Mouse (Mus musculus): ENCODE data around the gene Rnf40. TPM values are rescaled to one million over a fixed set of nuclear protein-coding genes. Genes with fewer than 3 reads are reported as not detected.

Rnf40 gene
- total and polyA plus RNA-seq, 3 experiments = 49.5 to 75.1 TPM; not detected in 1

DNA sequence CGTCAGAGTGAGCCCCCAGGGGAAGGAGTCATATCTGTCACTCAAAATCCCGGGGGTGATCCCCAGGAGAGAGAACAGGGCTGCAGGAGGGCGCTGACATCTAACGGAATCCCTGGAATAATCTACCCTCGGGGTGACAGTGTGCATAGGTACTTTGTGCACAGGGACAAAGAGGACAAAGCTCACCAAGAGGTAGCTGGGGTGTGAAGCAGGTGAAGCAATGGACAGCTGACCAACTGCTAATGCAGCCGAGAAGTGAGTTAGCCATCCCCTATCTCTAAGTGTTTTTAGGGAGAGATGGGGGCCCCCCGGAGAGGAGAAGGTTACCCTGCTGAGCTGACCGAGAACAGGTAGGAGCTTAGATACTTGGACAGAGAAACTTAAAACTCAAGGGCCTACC lies 25.5 kb downstream of the Rnf40 start:
- Histone ChIP-seq H3K4me3 (ENCODE audit: control insufficient read depth in 1 of 2, insufficient read depth in 1 of 2, low read depth in 2 of 2, low read length in 2 of 2) (peak overlapping the region; percentile 97 to 99), H3K27me3 (ENCODE audit: control insufficient read depth in 1 of 2, insufficient read depth in 2 of 2, low read length in 2 of 2) (no peaks in the 10 kb centered on the region), H3K27ac (ENCODE audit: control insufficient read depth, low read depth, low read length) (peak overlapping the region; percentile 11), H3K36me3 (ENCODE audit: control insufficient read depth in 1 of 2, insufficient read depth in 2 of 2, low read length in 2 of 2) (peaks cover 0 to 8% of the 10 kb centered on the region in 2 experiments; a peak in 2 of 4 replicates), H3K79me2 (ENCODE audit: control insufficient read depth, insufficient read depth, low read length, poor library complexity) (peaks cover 23% of the 10 kb centered on the region), H3K9ac (ENCODE audit: control insufficient read depth, low read depth, low read length, poor library complexity, severe bottlenecking) (peak overlapping the region; percentile 99), H3K9me3 (replicated peaks; ENCODE audit: insufficient read depth, low read length) (no peaks in the 10 kb centered on the region), H3K4me1 (ENCODE audit: control insufficient read depth in 1 of 2, insufficient read depth in 2 of 2, low read length in 2 of 2) (peaks cover 0 to 16% of the 10 kb centered on the region in 2 experiments; a peak in 3 of 4 replicates)
- TF ChIP-seq POLR2A (IDR thresholded peaks at IDR 0.05; ENCODE audit: control insufficient read depth in 1 of 2, insufficient read depth in 1 of 2, low read depth in 1 of 2, low read length in 2 of 2, poor library complexity in 1 of 2) (no peak), TCF12 (IDR thresholded peaks at IDR 0.05; ENCODE audit: low read depth, low read length) (no peak), CHD1 (IDR thresholded peaks at IDR 0.05; ENCODE audit: low read depth, low read length) (no peak), MYB (IDR thresholded peaks at IDR 0.05; ENCODE audit: low read depth, low read length) (no peak), MAX (IDR thresholded peaks at IDR 0.05; ENCODE audit: low read length) (no peak), SMC3 (IDR thresholded peaks at IDR 0.05; ENCODE audit: low read depth, low read length) (no peak), ZC3H11A (IDR thresholded peaks at IDR 0.05; ENCODE audit: low read depth, low read length) (no peak), SIN3A (IDR thresholded peaks at IDR 0.05; ENCODE audit: low read length) (no peak), POLR2AphosphoS5 (IDR thresholded peaks at IDR 0.05; ENCODE audit: borderline replicate concordance, low read depth, low read length) (no peak), EP300 (IDR thresholded peaks at IDR 0.05; ENCODE audit: low read depth in 1 of 2, low read length in 2 of 2) (no peak), KAT2A (conservative IDR thresholded peaks at IDR 0.05; ENCODE audit: low read depth, low read length) (no peak), MYC (IDR thresholded peaks at IDR 0.05; ENCODE audit: low read depth, low read length) (no peak), ZNF384 (IDR thresholded peaks at IDR 0.05; ENCODE audit: low read depth, low read length) (no peak), MAZ (IDR thresholded peaks at IDR 0.05; ENCODE audit: low read depth, low read length) (no peak), TAL1 (IDR thresholded peaks at IDR 0.05; ENCODE audit: low read length) (no peak), JUND (IDR thresholded peaks at IDR 0.05; ENCODE audit: low read depth, low read length) (no peak), USF1 (IDR thresholded peaks at IDR 0.05; ENCODE audit: low read depth, low read length) (no peak), CTCF (IDR thresholded peaks at IDR 0.05 in 2 of 3, conservative IDR thresholded peaks at IDR 0.05 in 1 of 3; ENCODE audit: control insufficient read depth in 1 of 3, insufficient read depth in 1 of 3, low read depth in 2 of 3, low read length in 3 of 3, poor library complexity in 1 of 3, severe bottlenecking in 1 of 3) (no peak), ETS1 (IDR thresholded peaks at IDR 0.05; ENCODE audit: low read depth, low read length) (no peak), GABPA (IDR thresholded peaks at IDR 0.05; ENCODE audit: low read depth, low read length) (no peak)
- no peak for DNase-seq (ENCODE audit: low read depth, low spot score)

DNA sequence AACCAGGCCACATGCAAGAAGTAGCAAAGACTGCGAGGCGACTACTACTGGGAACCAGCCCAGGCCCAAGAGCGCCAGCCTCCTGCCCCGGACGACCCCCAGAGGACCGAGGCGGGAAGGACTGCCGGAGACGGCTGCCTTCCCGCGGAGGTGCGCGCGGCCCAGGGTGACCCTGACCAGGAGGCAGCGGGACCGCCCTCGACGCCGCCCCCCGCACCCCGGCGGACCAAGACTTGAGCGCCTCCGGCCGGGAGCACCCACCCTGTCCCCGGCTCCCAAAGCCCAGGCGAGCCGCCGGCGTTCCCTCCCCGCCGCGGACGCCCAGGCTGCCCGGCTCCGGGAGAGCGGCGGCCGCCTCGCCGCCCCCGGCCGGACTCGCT lies 25.9 kb downstream of the Rnf40 start:
- H3K27me3 ChIP-seq (ENCODE audit: control insufficient read depth in 1 of 2, insufficient read depth in 2 of 2, low read length in 2 of 2) = no peaks in the 10 kb centered on the region
- peaks cover 23% of the 10 kb centered on the region for H3K79me2 ChIP-seq (ENCODE audit: control insufficient read depth, insufficient read depth, low read length, poor library complexity)
- peaks cover 0 to 16% of the 10 kb centered on the region in 2 experiments; a peak in 3 of 4 replicates for H3K4me1 ChIP-seq (ENCODE audit: control insufficient read depth in 1 of 2, insufficient read depth in 2 of 2, low read length in 2 of 2)
- peak overlapping the region; percentile 99 for H3K9ac ChIP-seq (ENCODE audit: control insufficient read depth, low read depth, low read length, poor library complexity, severe bottlenecking)
- peak overlapping the region; percentile 97 to 99 for H3K4me3 ChIP-seq (ENCODE audit: control insufficient read depth in 1 of 2, insufficient read depth in 1 of 2, low read depth in 2 of 2, low read length in 2 of 2)
- peak overlapping the region; percentile 11 for H3K27ac ChIP-seq (ENCODE audit: control insufficient read depth, low read depth, low read length)
- TF ChIP-seq USF1 (IDR thresholded peaks at IDR 0.05; ENCODE audit: low read depth, low read length) (no peak), E2F4 (IDR thresholded peaks at IDR 0.05; ENCODE audit: borderline replicate concordance, low read depth, low read length) (peak; percentile 41; the same call in 1 of the 2 replicates), POLR2AphosphoS5 (IDR thresholded peaks at IDR 0.05; ENCODE audit: borderline replicate concordance, low read depth, low read length) (no peak), MEF2A (IDR thresholded peaks at IDR 0.05; ENCODE audit: extremely low read depth, insufficient replicate concordance, low read depth, low read length, poor library complexity, severe bottlenecking) (no peak), MYC (IDR thresholded peaks at IDR 0.05; ENCODE audit: low read depth, low read length) (0 out of 2 replicates have a peak, but pooled peaks have one; percentile 46), UBTF (IDR thresholded peaks at IDR 0.05; ENCODE audit: borderline replicate concordance, insufficient read depth, low read depth, low read length) (0 out of 2 replicates have a peak, but pooled peaks have one; percentile 36), CTCF (IDR thresholded peaks at IDR 0.05 in 2 of 3, conservative IDR thresholded peaks at IDR 0.05 in 1 of 3; ENCODE audit: control insufficient read depth in 1 of 3, insufficient read depth in 1 of 3, low read depth in 2 of 3, low read length in 3 of 3, poor library complexity in 1 of 3, severe bottlenecking in 1 of 3) (no peak), POLR2AphosphoS2 (IDR thresholded peaks at IDR 0.05; ENCODE audit: low read length) (no peak), NRF1 (IDR thresholded peaks at IDR 0.05; ENCODE audit: insufficient read depth, low read depth, low read length, poor library complexity, severe bottlenecking) (0 out of 2 replicates have a peak, but pooled peaks have one; percentile 11), CHD2 (IDR thresholded peaks at IDR 0.05; ENCODE audit: low read length) (no peak), HCFC1 (IDR thresholded peaks at IDR 0.05; ENCODE audit: low read depth, low read length) (no peak), POLR2A (IDR thresholded peaks at IDR 0.05; ENCODE audit: control insufficient read depth in 1 of 2, insufficient read depth in 1 of 2, low read depth in 1 of 2, low read length in 2 of 2, poor library complexity in 1 of 2) (peak in 1 of 2 experiments; percentile 6; a peak in 1 of 4 replicates), GATA1 (IDR thresholded peaks at IDR 0.05; ENCODE audit: low read depth, low read length) (no peak), TAL1 (IDR thresholded peaks at IDR 0.05; ENCODE audit: low read length) (no peak), ZKSCAN1 (IDR thresholded peaks at IDR 0.05; ENCODE audit: low read depth, low read length) (no peak), GABPA (IDR thresholded peaks at IDR 0.05; ENCODE audit: low read depth, low read length) (no peak)
- no peaks in the 10 kb centered on the region for H3K9me3 ChIP-seq (replicated peaks; ENCODE audit: insufficient read depth, low read length)
- DNase-seq (ENCODE audit: low read depth, low spot score) = peak; percentile 60
- peaks cover 0 to 8% of the 10 kb centered on the region in 2 experiments; a peak in 2 of 4 replicates for H3K36me3 ChIP-seq (ENCODE audit: control insufficient read depth in 1 of 2, insufficient read depth in 2 of 2, low read length in 2 of 2)
